Mouse (Mus musculus): ENCODE measurements around the gene Mfsd4b5. TPM values are rescaled to one million over a fixed set of nuclear protein-coding genes. Genes with fewer than 3 reads are reported as not detected.
"Not testable (repeated sequence)": the region's sequence is repeated elsewhere in the genome, so short reads cannot be mapped to it uniquely, and the experiment has no call there.

The Mfsd4b5 gene
- polyA plus RNA-seq, 1 experiment, result not detected

GRCm38 (mm10) chr10:40019492-40019891 is 33.0 kb upstream of the Mfsd4b5 start:
- no peaks in the 10 kb centered on the region for H3K4me1 ChIP-seq (ENCODE audit: control insufficient read depth, insufficient read depth, low read length)
- H3K27ac ChIP-seq (ENCODE audit: insufficient read depth, low read length), result no peak overlapping the region
- TF ChIP-seq CTCF (IDR thresholded peaks at IDR 0.05; ENCODE audit: borderline replicate concordance, insufficient read depth, low read length) (no peak), POLR2A (IDR thresholded peaks at IDR 0.05; ENCODE audit: low read depth, low read length) (no peak)
- no peak overlapping the region for H3K4me3 ChIP-seq (ENCODE audit: insufficient read depth, low read length)

GRCm38 (mm10) chr10:40018261-40018860 is 31.9 kb upstream of the Mfsd4b5 start:
- no peak overlapping the region for H3K27ac ChIP-seq (ENCODE audit: insufficient read depth, low read length)
- no peaks in the 10 kb centered on the region for H3K4me1 ChIP-seq (ENCODE audit: control insufficient read depth, insufficient read depth, low read length)
- TF ChIP-seq CTCF (IDR thresholded peaks at IDR 0.05; ENCODE audit: borderline replicate concordance, insufficient read depth, low read length), result no peak
- no peak for TF ChIP-seq POLR2A (IDR thresholded peaks at IDR 0.05; ENCODE audit: low read depth, low read length)
- H3K4me3 ChIP-seq (ENCODE audit: insufficient read depth, low read length), result no peak overlapping the region

- no peak overlapping the region for H3K4me3 ChIP-seq (ENCODE audit: insufficient read depth, low read length)
- no peak overlapping the region for H3K27ac ChIP-seq (ENCODE audit: insufficient read depth, low read length)
- no peak for TF ChIP-seq POLR2A (IDR thresholded peaks at IDR 0.05; ENCODE audit: low read depth, low read length)
- TF ChIP-seq CTCF (IDR thresholded peaks at IDR 0.05; ENCODE audit: borderline replicate concordance, insufficient read depth, low read length), result no peak
- H3K4me1 ChIP-seq (ENCODE audit: control insufficient read depth, insufficient read depth, low read length), result no peaks in the 10 kb centered on the region
These were observed 23.1 kb upstream of the Mfsd4b5 start for GRCm38 (mm10) chr10:40009591-40009990.

GRCm38 (mm10) chr10:40008847-40009246 is 22.4 kb upstream of the Mfsd4b5 start:
- H3K27ac ChIP-seq (ENCODE audit: insufficient read depth, low read length); H3K4me3 ChIP-seq (ENCODE audit: insufficient read depth, low read length); H3K4me1 ChIP-seq (ENCODE audit: control insufficient read depth, insufficient read depth, low read length): not testable (repeated sequence)

GRCm38 (mm10) chr10:40007953-40008352 is 21.5 kb upstream of the Mfsd4b5 start:
- TF ChIP-seq CTCF (IDR thresholded peaks at IDR 0.05; ENCODE audit: borderline replicate concordance, insufficient read depth, low read length) (no peak), POLR2A (IDR thresholded peaks at IDR 0.05; ENCODE audit: low read depth, low read length) (no peak)
- no peaks in the 10 kb centered on the region for H3K4me1 ChIP-seq (ENCODE audit: control insufficient read depth, insufficient read depth, low read length)
- no peak overlapping the region for H3K27ac ChIP-seq (ENCODE audit: insufficient read depth, low read length)
- no peak overlapping the region for H3K4me3 ChIP-seq (ENCODE audit: insufficient read depth, low read length)

DNA sequence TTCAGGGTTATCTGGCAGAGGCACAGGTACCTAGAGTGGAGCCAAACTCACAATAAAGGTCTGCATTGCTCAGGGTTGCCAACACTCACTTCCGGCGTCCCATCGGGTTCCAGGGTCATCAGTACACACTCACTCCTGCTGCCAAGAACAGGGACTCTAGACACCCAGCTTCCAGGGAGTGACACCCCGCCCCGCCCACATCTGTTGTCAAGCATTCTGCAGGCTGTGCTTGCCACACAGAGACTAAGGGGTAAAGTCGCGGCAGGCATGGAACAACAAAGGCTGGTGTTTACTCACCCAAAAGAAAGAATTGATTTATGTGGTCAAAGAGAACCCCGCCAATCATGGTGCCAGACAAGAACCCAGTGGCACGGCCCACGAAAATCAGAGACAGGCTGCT is 20.5 kb upstream of the Mfsd4b5 start:
- TF ChIP-seq CTCF (IDR thresholded peaks at IDR 0.05; ENCODE audit: borderline replicate concordance, insufficient read depth, low read length), result no peak
- no peak for TF ChIP-seq POLR2A (IDR thresholded peaks at IDR 0.05; ENCODE audit: low read depth, low read length)
- no peaks in the 10 kb centered on the region for H3K4me1 ChIP-seq (ENCODE audit: control insufficient read depth, insufficient read depth, low read length)
- H3K27ac ChIP-seq (ENCODE audit: insufficient read depth, low read length), result no peak overlapping the region
- no peak overlapping the region for H3K4me3 ChIP-seq (ENCODE audit: insufficient read depth, low read length)

DNA sequence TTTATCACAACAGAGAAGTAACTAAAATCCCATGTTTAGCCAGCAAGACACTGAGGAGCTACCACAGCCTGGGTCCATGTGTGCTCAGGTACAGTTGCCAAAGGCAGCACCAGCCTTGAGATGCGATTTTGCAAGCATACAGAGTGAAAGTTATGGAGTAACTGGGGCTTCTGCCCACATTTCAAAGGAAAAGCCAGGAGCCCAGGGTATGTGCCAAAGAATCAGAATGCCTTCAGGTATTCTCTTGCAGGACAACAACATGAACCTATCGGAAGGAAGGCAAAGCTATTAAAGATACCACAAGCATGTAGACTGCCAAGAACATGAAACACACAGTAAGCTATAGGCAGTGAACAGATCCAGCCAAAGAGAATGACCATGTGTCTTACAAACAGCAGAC is 14.3 kb upstream of the Mfsd4b5 start:
- no peak for TF ChIP-seq CTCF (IDR thresholded peaks at IDR 0.05; ENCODE audit: borderline replicate concordance, insufficient read depth, low read length)
- TF ChIP-seq POLR2A (IDR thresholded peaks at IDR 0.05; ENCODE audit: low read depth, low read length), result no peak
- Histone ChIP-seq H3K4me3 (ENCODE audit: insufficient read depth, low read length) (no peak overlapping the region), H3K27ac (ENCODE audit: insufficient read depth, low read length) (no peak overlapping the region), H3K4me1 (ENCODE audit: control insufficient read depth, insufficient read depth, low read length) (no peaks in the 10 kb centered on the region)

DNA sequence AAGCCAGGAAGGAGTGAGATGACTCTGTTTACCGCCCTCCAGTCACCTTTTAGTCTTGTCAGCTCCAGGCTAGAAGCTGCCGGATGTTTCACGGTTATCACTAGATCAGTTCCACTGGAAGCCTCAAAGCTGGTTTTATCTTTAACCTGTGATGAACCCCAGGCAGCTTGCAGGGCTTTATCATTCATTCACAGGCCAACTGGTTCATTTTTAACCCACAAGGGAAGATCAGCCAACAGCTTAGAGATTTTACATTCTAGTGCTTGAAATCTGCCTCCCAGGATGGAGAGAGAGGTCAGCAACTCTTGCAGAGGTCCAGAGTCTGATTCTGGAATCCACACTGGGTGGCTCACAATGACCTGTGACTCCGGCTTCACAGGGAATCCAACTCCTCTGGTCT is 4.7 kb upstream of the Mfsd4b5 start:
- no peak overlapping the region for H3K27ac ChIP-seq (ENCODE audit: insufficient read depth, low read length)
- H3K4me3 ChIP-seq (ENCODE audit: insufficient read depth, low read length), result no peak overlapping the region
- TF ChIP-seq POLR2A (IDR thresholded peaks at IDR 0.05; ENCODE audit: low read depth, low read length) (no peak), CTCF (IDR thresholded peaks at IDR 0.05; ENCODE audit: borderline replicate concordance, insufficient read depth, low read length) (no peak)
- no peaks in the 10 kb centered on the region for H3K4me1 ChIP-seq (ENCODE audit: control insufficient read depth, insufficient read depth, low read length)

DNA sequence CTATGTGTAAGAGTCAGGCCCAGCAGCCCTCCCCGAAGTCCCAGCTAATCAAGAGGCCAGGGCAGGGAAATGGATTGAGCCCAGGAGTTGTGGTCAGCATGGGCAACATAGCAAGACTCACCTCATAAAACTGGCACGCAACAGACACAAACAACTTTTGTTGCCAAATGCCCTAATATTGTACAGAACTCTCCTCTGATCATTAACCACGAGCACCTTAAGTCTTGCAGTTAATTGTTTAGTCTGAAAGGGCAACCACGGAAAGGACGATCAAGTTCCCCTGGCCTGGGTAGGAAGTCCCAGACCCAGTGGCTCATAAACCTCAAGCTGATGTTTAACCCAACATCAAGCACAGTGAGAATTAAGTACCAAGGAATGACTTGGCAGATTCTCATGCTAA is 3.8 kb downstream of the Mfsd4b5 start:
- no peaks in the 10 kb centered on the region for H3K4me1 ChIP-seq (ENCODE audit: control insufficient read depth, insufficient read depth, low read length)
- TF ChIP-seq POLR2A (IDR thresholded peaks at IDR 0.05; ENCODE audit: low read depth, low read length) (no peak), CTCF (IDR thresholded peaks at IDR 0.05; ENCODE audit: borderline replicate concordance, insufficient read depth, low read length) (no peak)
- no peak overlapping the region for H3K27ac ChIP-seq (ENCODE audit: insufficient read depth, low read length)
- no peak overlapping the region for H3K4me3 ChIP-seq (ENCODE audit: insufficient read depth, low read length)

DNA sequence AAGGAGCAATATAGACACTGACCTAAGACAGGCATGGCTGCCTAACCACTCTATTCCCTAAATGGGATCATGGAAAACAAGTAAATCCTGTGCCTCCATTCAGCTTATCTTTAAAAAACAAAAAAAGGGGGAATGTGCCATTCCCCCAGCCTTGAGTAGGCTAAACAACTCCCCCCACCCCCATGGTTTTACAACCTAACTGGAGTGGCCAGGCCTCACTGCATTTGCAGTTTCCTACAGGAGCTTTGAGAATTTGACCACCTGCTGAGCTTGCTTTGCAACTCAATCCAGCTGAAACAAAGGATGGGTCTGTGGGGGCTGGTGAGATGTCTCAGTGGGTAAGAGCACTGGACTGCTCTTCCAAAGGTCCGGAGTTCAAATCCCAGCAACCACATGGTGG is 8.2 kb downstream of the Mfsd4b5 start:
- H3K4me3 ChIP-seq (ENCODE audit: insufficient read depth, low read length), result no peak overlapping the region
- TF ChIP-seq CTCF (IDR thresholded peaks at IDR 0.05; ENCODE audit: borderline replicate concordance, insufficient read depth, low read length) (no peak), POLR2A (IDR thresholded peaks at IDR 0.05; ENCODE audit: low read depth, low read length) (no peak)
- H3K27ac ChIP-seq (ENCODE audit: insufficient read depth, low read length), result no peak overlapping the region
- no peaks in the 10 kb centered on the region for H3K4me1 ChIP-seq (ENCODE audit: control insufficient read depth, insufficient read depth, low read length)

DNA sequence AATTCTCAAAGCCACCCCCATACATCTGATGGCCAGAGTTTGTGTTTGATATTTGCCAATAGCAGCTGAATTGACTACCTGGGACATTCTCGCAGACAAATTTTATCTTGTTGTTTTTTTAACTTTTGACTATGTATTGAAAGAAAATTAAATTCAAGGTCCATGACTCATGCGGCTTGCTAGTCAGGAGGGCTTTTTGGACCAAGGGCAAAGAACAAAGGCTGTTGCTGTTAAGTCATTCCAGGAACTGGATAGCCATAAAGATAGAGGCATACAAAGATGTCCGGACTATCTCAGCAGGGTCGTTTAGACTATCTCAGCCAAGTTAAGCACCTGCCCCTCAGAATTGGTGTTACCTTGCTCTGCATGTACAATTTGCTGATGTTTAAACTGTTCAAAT is 9.1 kb downstream of the Mfsd4b5 start:
- TF ChIP-seq CTCF (IDR thresholded peaks at IDR 0.05; ENCODE audit: borderline replicate concordance, insufficient read depth, low read length) (no peak), POLR2A (IDR thresholded peaks at IDR 0.05; ENCODE audit: low read depth, low read length) (no peak)
- no peak overlapping the region for H3K4me3 ChIP-seq (ENCODE audit: insufficient read depth, low read length)
- H3K27ac ChIP-seq (ENCODE audit: insufficient read depth, low read length), result no peak overlapping the region
- no peaks in the 10 kb centered on the region for H3K4me1 ChIP-seq (ENCODE audit: control insufficient read depth, insufficient read depth, low read length)
